Mouse (Mus musculus): Measurements from ENCODE around the gene Tob1. TPM values are rescaled to one million over a fixed set of nuclear protein-coding genes. Genes with fewer than 3 reads are reported as not detected.
A peak's percentile ranks its signal among the peaks of the same experiment; 100 is the strongest.

Tob1 gene
- total RNA-seq, 2 experiments from 2014 or later, result 47.5 to 50.4 TPM

GRCm38 (mm10) chr11:94229207-94229960 lies 18.1 kb downstream of the Tob1 start:
- peak; percentile 72 to 80 for DNase-seq

- no peak for DNase-seq
Measured at GRCm38 (mm10) chr11:94230244-94230643, 19.0 kb downstream of the Tob1 start.

- DNase-seq, result peak; percentile 53 to 69
Measured at GRCm38 (mm10) chr11:94231821-94232552, 20.7 kb downstream of the Tob1 start.

GRCm38 (mm10) chr11:94233405-94233804 lies 22.2 kb downstream of the Tob1 start:
- DNase-seq, result peak; percentile 64 to 83

GRCm38 (mm10) chr11:94234380-94234779 lies 23.1 kb downstream of the Tob1 start:
- DNase-seq, result no peak

- no peak for DNase-seq
Measured at GRCm38 (mm10) chr11:94234857-94235256, 23.6 kb downstream of the Tob1 start.

- DNase-seq, result peak; percentile 81 to 83
Measured at GRCm38 (mm10) chr11:94236074-94236473, 24.8 kb downstream of the Tob1 start.

- DNase-seq, result no peak
Measured at GRCm38 (mm10) chr11:94238786-94239185, 27.5 kb downstream of the Tob1 start.

- DNase-seq, result no peak
Measured at GRCm38 (mm10) chr11:94239706-94240105, 28.5 kb downstream of the Tob1 start.

GRCm38 (mm10) chr11:94242760-94243421 lies 31.6 kb downstream of the Tob1 start:
- DNase-seq, result peak; percentile 21 to 54

- DNase-seq, result no peak
Measured at GRCm38 (mm10) chr11:94243422-94244180, 32.3 kb downstream of the Tob1 start.

GRCm38 (mm10) chr11:94244385-94244784 lies 33.1 kb downstream of the Tob1 start:
- no peak for DNase-seq

GRCm38 (mm10) chr11:94245955-94246788 lies 34.9 kb downstream of the Tob1 start, which contains the start of gene Wfikkn2:
Gene Wfikkn2 (minus strand): TSS chr11:94246005.
- DNase-seq, result no peak

GRCm38 (mm10) chr11:94246789-94247061 lies 35.5 kb downstream of the Tob1 start:
- no peak for DNase-seq

- DNase-seq, result no peak
Measured at GRCm38 (mm10) chr11:94253156-94253555, 41.9 kb downstream of the Tob1 start.

GRCm38 (mm10) chr11:94253691-94254090 lies 42.4 kb downstream of the Tob1 start:
- DNase-seq, result no peak

GRCm38 (mm10) chr11:94255733-94256132 lies 44.5 kb downstream of the Tob1 start:
- no peak for DNase-seq

- DNase-seq, result no peak
Measured at GRCm38 (mm10) chr11:94257987-94258386, 46.7 kb downstream of the Tob1 start.

- no peak for DNase-seq
Measured at GRCm38 (mm10) chr11:94259814-94260213, 48.6 kb downstream of the Tob1 start.

GRCm38 (mm10) chr11:94261585-94262370 lies 50.5 kb downstream of the Tob1 start:
- no peak for DNase-seq
